Mouse (Mus musculus) cerebellum, adult 9-11 months (tissue): ENCODE data around the gene Nisch.

Experiments
- DNase-seq: peaks from one replicate; pipeline ENCODE4 v3.0.0; 2022

The Nisch gene

GRCm38 (mm10) chr14:31189348-31189747 lies 27.4 kb downstream of the Nisch start:
- no peak for DNase-seq

DNA sequence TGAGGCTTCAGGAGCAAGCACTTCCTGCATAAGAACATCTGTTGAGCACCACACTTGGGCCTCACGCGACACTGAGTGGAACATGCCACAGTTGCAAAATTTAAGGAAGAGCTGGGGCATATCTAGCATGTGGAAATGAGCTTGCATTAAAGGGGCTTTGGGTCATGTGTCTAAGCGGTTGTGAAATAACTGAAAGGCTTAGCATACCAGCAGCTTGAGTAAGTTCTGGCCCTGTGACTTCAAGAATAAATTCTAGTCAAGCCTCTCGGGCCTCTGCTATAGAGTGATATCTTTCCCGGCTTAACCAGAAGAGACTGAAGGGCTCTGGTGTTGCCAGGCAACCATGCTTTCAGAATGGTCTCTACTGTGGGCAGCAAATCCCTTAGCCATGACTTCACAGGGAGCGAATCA lies 28.0 kb downstream of the Nisch start:
- no peak for DNase-seq

DNA sequence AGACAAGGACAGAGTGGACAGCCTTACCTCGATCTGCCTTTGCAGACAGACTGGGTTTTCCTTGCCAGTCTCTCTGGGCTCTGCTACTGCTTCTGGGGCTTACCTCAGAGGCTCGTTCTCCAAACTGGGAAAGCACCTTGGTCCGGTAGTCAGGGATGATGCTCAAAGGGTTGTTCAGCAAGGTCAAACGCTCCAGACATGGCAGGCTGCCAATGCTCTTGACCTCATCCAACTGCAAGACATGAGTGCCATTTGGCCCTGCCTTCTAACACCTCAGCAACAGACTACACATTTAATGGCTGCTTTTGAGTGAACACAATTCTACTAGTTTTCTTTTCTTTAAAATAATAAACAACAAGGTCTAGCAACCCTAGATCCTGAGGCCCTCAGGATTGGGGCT lies 30.1 kb downstream of the Nisch start:
- peak; percentile 36 for DNase-seq

DNA sequence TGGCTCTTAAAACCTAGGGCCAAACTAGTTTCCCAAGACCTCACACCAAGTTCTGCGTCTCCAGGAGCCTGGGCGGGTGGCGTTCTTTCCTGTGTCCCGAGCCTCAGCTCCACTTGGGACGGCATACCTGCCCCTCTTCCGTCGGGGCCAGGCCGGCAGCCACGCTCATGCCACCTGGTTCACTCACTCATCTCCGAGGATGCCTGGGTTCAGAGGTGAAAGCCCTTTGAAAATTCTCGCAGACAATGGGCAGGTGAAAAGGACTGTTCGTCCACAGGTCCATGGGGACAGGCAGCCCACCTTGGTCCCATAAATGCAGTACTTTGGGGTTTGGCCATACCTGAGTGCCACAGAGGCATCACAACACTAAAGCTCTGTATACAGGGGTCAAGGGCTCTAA lies 32.6 kb downstream of the Nisch start:
- no peak for DNase-seq

GRCm38 (mm10) chr14:31183541-31183940 lies 33.2 kb downstream of the Nisch start:
- DNase-seq, result no peak

GRCm38 (mm10) chr14:31182786-31183290 lies 33.9 kb downstream of the Nisch start:
- DNase-seq, result no peak

- no peak for DNase-seq
Observed at GRCm38 (mm10) chr14:31181512-31181911, 35.2 kb downstream of the Nisch start.

DNA sequence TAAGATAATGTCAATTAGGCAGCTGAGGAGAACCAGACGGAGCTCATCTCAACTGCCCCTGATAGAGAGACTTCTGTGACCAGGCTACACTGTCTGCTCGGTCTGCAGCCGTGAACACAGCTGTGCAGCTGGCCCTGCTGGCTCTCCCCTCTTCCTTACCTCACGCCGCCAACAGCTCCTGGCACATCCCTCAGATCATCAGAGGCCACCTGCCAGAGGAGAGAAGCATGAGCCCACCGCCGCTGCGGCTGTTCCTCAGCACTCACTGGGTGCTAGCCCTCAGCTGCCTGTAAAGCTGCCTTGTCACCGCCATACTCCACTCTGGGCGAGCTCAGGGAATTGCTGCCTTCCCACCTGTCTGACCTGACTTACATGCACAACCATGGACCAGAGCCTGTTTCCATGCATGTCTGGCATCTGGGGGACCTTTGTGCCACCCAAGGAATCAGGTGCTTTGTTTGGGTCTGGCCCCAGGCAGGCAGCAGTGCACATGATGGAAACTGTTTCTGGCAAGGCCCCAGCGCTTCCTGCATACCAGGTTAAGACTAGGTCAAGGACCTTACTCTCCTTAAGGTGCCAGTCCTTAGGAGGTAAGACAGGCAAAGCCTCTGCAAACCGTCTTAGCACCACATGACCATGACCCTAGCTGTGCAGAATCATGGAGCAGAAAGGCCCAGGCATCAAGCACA lies 36.9 kb downstream of the Nisch start:
- peak; percentile 34 for DNase-seq

DNA sequence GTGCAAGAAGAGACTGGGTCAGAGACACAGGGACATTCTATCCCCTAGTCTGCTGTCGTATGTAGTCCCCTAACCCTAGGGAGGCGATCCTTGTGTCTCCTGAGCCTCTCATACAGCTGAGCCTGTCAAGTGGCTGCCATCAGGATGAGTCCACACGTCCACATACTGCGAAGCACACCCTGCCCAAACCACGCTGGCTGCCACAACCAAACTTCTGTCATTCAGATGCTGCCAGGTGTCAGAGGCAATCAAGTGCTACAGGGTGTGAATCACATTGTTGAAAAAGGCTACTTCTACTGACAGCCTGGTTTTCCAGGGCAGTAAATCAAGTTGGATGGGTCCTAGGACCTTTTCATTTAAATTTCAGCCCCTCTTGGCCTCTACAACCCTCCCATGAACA lies 39.0 kb downstream of the Nisch start:
- no peak for DNase-seq

- DNase-seq, result no peak
Observed at GRCm38 (mm10) chr14:31177287-31177686, 39.5 kb downstream of the Nisch start.

DNA sequence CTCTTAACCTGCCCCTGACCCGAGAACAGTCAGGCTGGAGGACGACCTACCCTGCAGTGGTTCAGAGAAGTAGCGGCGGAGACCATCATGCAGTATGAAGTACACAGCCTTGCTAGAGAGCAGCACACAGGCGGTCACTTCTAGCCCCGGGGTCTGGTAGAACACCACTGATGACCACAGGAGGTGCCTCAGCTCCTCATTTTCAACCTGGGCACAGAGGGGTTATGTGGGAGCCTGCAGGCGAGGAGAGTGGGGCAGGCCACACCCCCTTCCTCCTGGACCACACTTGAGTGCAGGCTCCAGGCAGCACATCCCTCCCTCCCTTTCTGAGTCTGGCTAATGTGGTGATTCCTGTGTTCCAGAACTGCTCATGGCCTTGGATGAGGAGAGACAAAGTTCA lies 43.2 kb downstream of the Nisch start:
- no peak for DNase-seq

DNA sequence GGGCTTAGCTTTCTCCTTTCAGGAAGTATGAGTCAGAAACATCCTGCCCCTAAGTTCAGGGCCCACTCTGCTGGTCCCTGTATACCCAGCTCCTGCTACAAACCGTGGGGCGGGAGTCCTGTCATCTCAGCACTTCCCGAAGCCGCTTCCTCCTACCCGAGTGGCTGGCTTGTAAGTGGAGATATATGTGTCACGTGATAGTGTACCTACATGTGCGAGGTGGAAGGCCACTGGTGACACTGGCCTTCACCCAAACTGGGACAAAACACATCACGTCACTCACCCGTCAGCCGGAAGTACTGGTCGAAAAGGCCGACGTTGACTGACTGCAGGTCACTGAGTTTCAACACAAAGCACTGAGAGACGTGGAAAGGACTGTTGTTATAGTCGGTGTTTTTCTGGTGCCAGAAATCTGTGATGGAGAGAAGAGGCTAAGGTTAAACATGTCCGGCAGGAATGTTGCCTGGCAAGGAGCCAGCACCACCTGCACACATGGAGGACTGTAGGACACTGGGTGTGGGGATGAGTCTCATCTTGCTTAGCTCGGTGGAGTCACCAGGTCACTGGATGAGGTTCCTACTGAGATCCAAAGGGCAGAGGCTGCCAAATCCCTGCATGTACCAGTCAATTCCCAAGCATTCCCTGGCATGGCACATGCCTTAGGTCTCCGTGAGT lies 43.8 kb downstream of the Nisch start:
- peak; percentile 78 for DNase-seq

DNA sequence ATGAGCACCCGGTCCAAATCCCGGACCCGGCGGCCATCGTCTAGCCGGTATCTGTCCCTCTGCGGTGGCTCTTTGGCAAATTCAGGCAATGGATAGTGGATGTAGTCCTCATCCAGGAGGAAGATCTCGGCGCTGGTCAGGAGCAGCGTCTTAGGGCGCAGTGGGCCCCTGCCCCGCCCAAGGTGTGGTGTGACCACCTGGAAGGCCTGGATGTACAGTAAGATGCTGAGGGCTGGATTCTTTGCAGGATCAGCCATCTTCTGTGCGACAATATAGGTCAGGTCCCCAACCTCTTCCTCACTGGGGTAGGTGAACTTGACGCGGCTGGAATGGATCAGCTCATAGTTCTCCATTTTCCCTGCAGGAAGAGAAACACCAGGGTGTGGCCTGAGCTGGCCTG lies 44.9 kb downstream of the Nisch start:
- DNase-seq, result no peak

GRCm38 (mm10) chr14:31171386-31171785 lies 45.4 kb downstream of the Nisch start:
- peak; percentile 76 for DNase-seq

- no peak for DNase-seq
Observed at GRCm38 (mm10) chr14:31170963-31171362, 45.8 kb downstream of the Nisch start.

DNA sequence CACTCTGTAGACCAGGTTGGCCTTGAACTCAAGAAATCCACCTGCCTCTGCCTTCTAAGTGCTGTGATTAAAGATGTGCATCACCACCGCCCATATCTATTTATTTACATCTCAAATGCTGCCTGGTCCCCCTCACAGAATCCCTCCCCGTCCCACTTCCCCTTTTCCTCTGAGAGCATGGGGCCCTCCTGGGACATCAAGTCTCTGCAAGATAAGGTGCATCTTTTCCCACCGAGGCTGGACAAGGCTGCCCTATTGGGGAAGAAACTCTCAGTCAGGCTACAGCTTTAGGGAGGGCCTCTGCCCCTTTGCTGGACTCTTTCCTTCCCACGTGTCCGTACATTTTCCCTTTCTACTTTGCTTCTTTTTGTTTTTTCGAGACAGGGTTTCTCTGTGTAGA lies 47.2 kb downstream of the Nisch start:
- peak; percentile 17 for DNase-seq

DNA sequence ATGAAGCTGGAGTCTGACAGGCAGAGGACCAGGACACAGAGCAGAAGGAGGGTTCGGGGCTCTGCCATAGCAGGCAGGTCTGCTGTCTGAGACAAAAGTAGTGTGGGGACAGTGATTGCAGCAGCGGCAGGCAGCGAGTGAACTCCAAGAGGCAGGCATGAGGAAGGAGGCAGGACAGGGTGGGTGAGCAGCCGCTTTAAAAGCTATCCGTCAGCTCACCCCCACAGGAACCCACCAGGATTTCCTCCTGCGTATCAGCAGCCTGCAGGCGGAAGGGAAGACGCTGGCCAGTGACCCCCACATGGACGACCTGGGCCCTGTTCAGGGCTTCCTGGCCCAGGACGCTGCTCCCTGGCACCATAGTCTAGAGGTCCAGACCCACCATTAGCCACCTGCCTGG lies 48.3 kb downstream of the Nisch start, which contains the start of gene Stab1:
TSS of gene Stab1 (minus strand) at position 217 of the 400 bp plus-strand sequence.
- DNase-seq, result no peak

- peak; percentile 51 for DNase-seq
Observed at GRCm38 (mm10) chr14:31166827-31167226, 49.9 kb downstream of the Nisch start.

GRCm38 (mm10) chr14:31165991-31166630 lies 50.6 kb downstream of the Nisch start:
- peak; percentile 36 for DNase-seq

DNA sequence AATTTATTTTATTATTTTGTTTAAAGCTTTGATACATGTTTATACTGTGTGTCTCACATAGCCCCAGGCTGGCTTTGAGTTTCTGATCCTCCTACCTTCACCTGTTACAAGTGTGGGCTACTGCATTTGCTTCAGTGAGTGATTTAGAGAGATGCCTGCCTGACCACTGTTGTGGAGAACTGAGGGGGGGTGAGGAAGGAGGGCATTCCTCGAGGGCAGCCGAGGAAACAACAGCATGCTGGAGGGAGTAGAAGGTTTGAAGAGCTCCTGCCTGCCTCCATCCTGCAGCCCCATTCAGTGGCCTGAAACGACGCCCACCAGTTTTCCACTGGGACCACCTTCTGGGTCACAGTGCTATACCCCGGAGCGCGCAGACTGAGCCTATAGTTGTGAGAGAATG lies 51.3 kb downstream of the Nisch start:
- no peak for DNase-seq

DNA sequence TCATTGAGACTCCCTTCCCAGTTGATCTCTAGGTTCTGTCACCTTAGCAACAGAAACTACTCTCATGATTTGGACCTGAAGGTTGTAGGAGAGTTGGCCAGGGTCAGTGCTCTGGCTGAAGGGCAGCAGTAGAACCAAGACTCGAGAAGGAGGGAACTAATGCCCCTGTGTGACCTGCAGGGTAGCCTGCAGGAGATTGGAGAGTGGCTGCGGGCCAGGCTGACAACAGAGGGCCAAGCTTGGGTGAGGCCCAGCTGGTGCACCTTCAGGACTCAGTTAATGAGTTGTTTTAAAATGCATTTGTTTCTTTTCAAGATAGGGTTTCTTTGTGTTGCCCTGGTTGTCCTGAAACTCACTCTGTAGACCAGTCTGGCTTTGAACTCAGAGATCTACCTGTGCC lies 51.7 kb downstream of the Nisch start:
- DNase-seq, result peak; percentile 64

DNA sequence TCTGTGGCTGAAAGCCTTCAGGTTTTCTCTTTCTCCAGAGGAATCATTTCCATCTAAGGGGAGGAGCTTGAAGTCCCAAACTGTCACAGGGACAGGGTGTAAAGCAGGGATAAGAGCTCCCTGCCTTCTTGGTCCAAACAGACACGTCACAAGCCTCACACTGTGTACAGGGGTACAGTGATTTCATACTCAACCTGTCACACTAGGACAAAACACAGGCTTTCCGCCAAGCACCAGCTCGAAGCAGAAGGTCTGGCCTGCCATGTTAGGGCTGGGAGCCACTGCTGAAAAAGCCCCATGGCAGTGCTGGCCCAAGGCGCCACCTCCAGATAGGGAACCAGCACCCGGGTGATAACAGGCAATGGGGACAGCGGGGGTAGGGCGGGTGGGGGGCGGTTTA lies 52.7 kb downstream of the Nisch start:
- DNase-seq, result peak; percentile 88

- no peak for DNase-seq
Observed at GRCm38 (mm10) chr14:31161638-31162037, 55.1 kb downstream of the Nisch start.

DNA sequence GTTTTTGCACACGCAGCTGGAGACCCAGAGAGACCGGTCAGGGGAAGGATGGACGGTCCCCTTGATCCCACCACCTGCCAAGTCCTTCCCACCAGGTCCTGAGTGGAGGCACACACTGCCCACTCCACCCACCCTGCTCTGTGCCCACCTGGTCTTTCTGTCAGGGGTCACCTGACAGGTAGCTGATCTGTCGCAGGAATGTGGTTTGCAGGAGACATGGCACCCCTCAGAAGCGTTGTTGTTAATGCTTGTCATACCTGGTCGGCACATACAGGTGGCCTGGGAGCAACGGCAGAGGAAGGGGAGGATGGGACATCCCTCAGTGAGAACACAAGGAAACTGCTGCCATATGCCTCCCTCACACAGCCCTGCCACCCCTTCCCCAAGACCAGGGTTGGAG lies 55.6 kb downstream of the Nisch start:
- DNase-seq, result no peak
